Mouse (Mus musculus) small intestine, adult 2 months (tissue): Measurements from ENCODE around the gene Ovol3.

Source experiments
- CTCF ChIP-seq: fragments of 200-500 bp; IDR thresholded peaks from 2 replicates; pipeline ENCODE4 v1.5.1; 2012; ENCODE audit warnings: low read depth, mild to moderate bottlenecking, control low read depth, inconsistent platforms, low read length, moderate library complexity, mixed read lengths; ENCODE audit not compliant: insufficient replicate concordance, insufficient read length; ENCODE audit errors: extremely low read depth
- POLR2A ChIP-seq: fragments of 200-500 bp; IDR thresholded peaks from 2 replicates; pipeline ENCODE4 v1.6.1; 2012; ENCODE audit warnings: low read depth, mild to moderate bottlenecking, control low read depth, inconsistent platforms, low read length, moderate library complexity

- TF ChIP-seq POLR2A (peak; percentile 51; the same call in 1 of the 2 replicates), CTCF (no peak)
These were observed 3.7 kb downstream of the Ovol3 start, which contains the start of the genes Polr2i and Tbcb for GRCm38 (mm10) chr7:30231669-30232454.
